23 mouse cellular contexts compared by ENCODE assay signal in genomic region chr19:55342423-55342822, GRCm38 (mm10). TPM values are rescaled to one million over a fixed set of nuclear protein-coding genes. Genes with fewer than 3 reads are reported as not detected.
A peak's percentile ranks its signal among the peaks of the same experiment; 100 is the strongest.
DNase-seq lines count a peak whose midpoint lies in the region; ATAC-seq and TF ChIP-seq lines count a peak whose summit lies in the region.
"Had no signal": no experiment of that assay in that cellular context is flagged by ENCODE, and none has a peak within 500 bp of the region (broad histone marks: within the 10 kb centered on the region; RNA-seq: fewer than 3 reads in every experiment).

No protein-coding gene starts in this region.

- 90% methylated on average over 7 of the region's 7 CpGs for WGBS in limb, embryonic 14.5 days
- WGBS in limb, embryonic 10.5 days: 93% methylated on average over 7 of the region's 7 CpGs
- 94% methylated on average over 7 of the region's 7 CpGs for WGBS in midbrain, embryonic 11.5 days
- WGBS in midbrain, postnatal 0 days: 91% methylated on average over 7 of the region's 7 CpGs
- 71% methylated on average over 7 of the region's 7 CpGs for WGBS in stomach, postnatal 0 days

- H3K4me2 ChIP-seq in limb, embryonic 14.5 days (replicated peaks; ENCODE audit: low read depth, low read length, severe bottlenecking): no peak overlapping the region
- H3K4me2 ChIP-seq in midbrain, embryonic 11.5 days: no peak overlapping the region
- H3K4me2 ChIP-seq in midbrain, postnatal 0 days (ENCODE audit: low read depth, low read length, poor library complexity, severe bottlenecking): no peak overlapping the region
- no peak overlapping the region for H3K4me2 ChIP-seq in stomach, postnatal 0 days (replicated peaks; ENCODE audit: low read depth)
- H3K4me2 ChIP-seq: embryonic facial prominence, embryonic 12.5 days; embryonic facial prominence, embryonic 15.5 days; heart, embryonic 11.5 days; hindbrain, embryonic 13.5 days had no signal

- DNase-seq in limb, embryonic 14.5 days (ENCODE audit: low spot score): no peak
- no peak for DNase-seq in limb, embryonic 10.5 days (ENCODE audit: low spot score)
- DNase-seq in midbrain, embryonic 11.5 days (ENCODE audit: low spot score, missing footprints): peak; percentile 51
- DNase-seq in midbrain, postnatal 0 days (ENCODE audit: low spot score): no peak
- peak; percentile 60 for DNase-seq in stomach, postnatal 0 days (ENCODE audit: low spot score)
- no peak for DNase-seq in heart, postnatal 14 days
- DNase-seq: adrenal gland, adult 2 months; adrenal gland, postnatal 14 days; cerebellum, adult 11 months; cerebellum, adult 2 months; cerebellum, adult 9-11 months; forebrain, postnatal 0 days; gastrocnemius, postnatal 14 days; heart, adult 11 months; heart, postnatal 36 days had no signal

- intact Hi-C loops in heart, postnatal 14 days (cut with DNase I): no loop called here

- no peak for TF ChIP-seq CTCF in midbrain, postnatal 0 days (IDR thresholded peaks at IDR 0.05)
- TF ChIP-seq CTCF in stomach, postnatal 0 days (IDR thresholded peaks at IDR 0.05; ENCODE audit: low read depth): no peak

- no peak for TF ChIP-seq POLR2A in limb, embryonic 14.5 days (IDR thresholded peaks at IDR 0.05; ENCODE audit: borderline replicate concordance, extremely low read depth, insufficient read depth, insufficient read length)

- H3K4me1 ChIP-seq in limb, embryonic 14.5 days (ENCODE audit: control insufficient read depth, insufficient read depth, low read length): peaks cover 15% of the 10 kb centered on the region
- no peaks in the 10 kb centered on the region for H3K4me1 ChIP-seq in limb, embryonic 10.5 days
- H3K4me1 ChIP-seq in midbrain, embryonic 11.5 days (ENCODE audit: control insufficient read depth, insufficient read depth, low read length): peaks cover 2% of the 10 kb centered on the region; the same call in 1 of the 2 replicates
- 0 out of 2 replicates have a peak, but pooled peaks cover 3% of the 10 kb centered on the region for H3K4me1 ChIP-seq in midbrain, postnatal 0 days (ENCODE audit: insufficient read depth, low read length)
- no peaks in the 10 kb centered on the region for H3K4me1 ChIP-seq in stomach, postnatal 0 days (replicated peaks; ENCODE audit: control insufficient read depth, insufficient read depth)
- H3K4me1 ChIP-seq: hindbrain, embryonic 10.5 days; hindbrain, embryonic 13.5 days had no signal

- no peaks in the 10 kb centered on the region for H3K9me3 ChIP-seq in limb, embryonic 14.5 days (ENCODE audit: control insufficient read depth, low read length)
- no peaks in the 10 kb centered on the region for H3K9me3 ChIP-seq in limb, embryonic 10.5 days (replicated peaks)
- no peaks in the 10 kb centered on the region for H3K9me3 ChIP-seq in midbrain, embryonic 11.5 days (ENCODE audit: control insufficient read depth, low read length)
- H3K9me3 ChIP-seq in midbrain, postnatal 0 days (ENCODE audit: low read length): no peaks in the 10 kb centered on the region
- H3K9me3 ChIP-seq in stomach, postnatal 0 days (ENCODE audit: control insufficient read depth, low read length): no peaks in the 10 kb centered on the region
- H3K9me3 ChIP-seq: embryonic facial prominence, embryonic 12.5 days; embryonic facial prominence, embryonic 15.5 days; hindbrain, embryonic 10.5 days; hindbrain, embryonic 13.5 days had no signal

- H3K27me3 ChIP-seq in limb, embryonic 14.5 days (ENCODE audit: control insufficient read depth, insufficient read depth, low read length): no peaks in the 10 kb centered on the region
- no peaks in the 10 kb centered on the region for H3K27me3 ChIP-seq in limb, embryonic 10.5 days (ENCODE audit: low read depth, poor library complexity, severe bottlenecking)
- H3K27me3 ChIP-seq in midbrain, embryonic 11.5 days (ENCODE audit: control insufficient read depth, insufficient read depth, low read length): no peaks in the 10 kb centered on the region
- H3K27me3 ChIP-seq in midbrain, postnatal 0 days (ENCODE audit: insufficient read depth, low read length): no peaks in the 10 kb centered on the region
- no peaks in the 10 kb centered on the region for H3K27me3 ChIP-seq in stomach, postnatal 0 days (ENCODE audit: control insufficient read depth, insufficient read depth, low read length)
- H3K27me3 ChIP-seq: embryonic facial prominence, embryonic 12.5 days; embryonic facial prominence, embryonic 15.5 days; hindbrain, embryonic 13.5 days had no signal

- no peak overlapping the region for H3K27ac ChIP-seq in limb, embryonic 14.5 days (replicated peaks; ENCODE audit: low read depth, low read length)
- H3K27ac ChIP-seq in limb, embryonic 10.5 days: no peak overlapping the region
- no peak overlapping the region for H3K27ac ChIP-seq in midbrain, embryonic 11.5 days (ENCODE audit: low read depth, low read length)
- H3K27ac ChIP-seq in midbrain, postnatal 0 days (ENCODE audit: low read depth, low read length): no peak overlapping the region
- H3K27ac ChIP-seq in stomach, postnatal 0 days (replicated peaks): no peak overlapping the region
- H3K27ac ChIP-seq: embryonic facial prominence, embryonic 12.5 days; embryonic facial prominence, embryonic 15.5 days; gastrocnemius, adult 2 months; hindbrain, embryonic 10.5 days; hindbrain, embryonic 13.5 days had no signal

- H3K4me3 ChIP-seq in limb, embryonic 14.5 days (replicated peaks; ENCODE audit: low read length): no peak overlapping the region
- H3K4me3 ChIP-seq in limb, embryonic 10.5 days: no peak overlapping the region
- no peak overlapping the region for H3K4me3 ChIP-seq in midbrain, embryonic 11.5 days (ENCODE audit: low read depth, low read length)
- no peak overlapping the region for H3K4me3 ChIP-seq in midbrain, postnatal 0 days (ENCODE audit: low read depth, low read length)
- no peak overlapping the region for H3K4me3 ChIP-seq in stomach, postnatal 0 days (ENCODE audit: low read depth, low read length)
- H3K4me3 ChIP-seq: embryonic facial prominence, embryonic 12.5 days; embryonic facial prominence, embryonic 15.5 days; gastrocnemius, adult 2 months; hindbrain, embryonic 10.5 days; hindbrain, embryonic 13.5 days had no signal

- no peak for ATAC-seq in limb, embryonic 14.5 days (ENCODE audit: low FRiP score, low read depth)
- ATAC-seq in midbrain, embryonic 11.5 days (ENCODE audit: low FRiP score): no peak
- no peak for ATAC-seq in midbrain, postnatal 0 days (ENCODE audit: low FRiP score)
- ATAC-seq in stomach, postnatal 0 days (ENCODE audit: low FRiP score, low TSS enrichment): peak; percentile 78; the same call in 1 of the 2 replicates
- ATAC-seq: CD4-positive, CD25-positive, alpha-beta regulatory T cell, adult 4 months; forebrain, embryonic 14.5 days; forebrain, postnatal 0 days had no signal

- H3K9ac ChIP-seq in limb, embryonic 14.5 days (ENCODE audit: low read depth, low read length, severe bottlenecking): 0 out of 2 replicates have a peak overlapping the region, but pooled peaks have one; percentile 25
- no peak overlapping the region for H3K9ac ChIP-seq in midbrain, embryonic 11.5 days (ENCODE audit: low read length)
- no peak overlapping the region for H3K9ac ChIP-seq in midbrain, postnatal 0 days (replicated peaks; ENCODE audit: low read length, poor library complexity, severe bottlenecking)
- no peak overlapping the region for H3K9ac ChIP-seq in stomach, postnatal 0 days (ENCODE audit: low read length)
- H3K9ac ChIP-seq: embryonic facial prominence, embryonic 12.5 days; embryonic facial prominence, embryonic 15.5 days; forebrain, postnatal 0 days; hindbrain, embryonic 13.5 days had no signal

- H3K36me3 ChIP-seq in limb, embryonic 14.5 days (ENCODE audit: control insufficient read depth, insufficient read depth, low read length): no peaks in the 10 kb centered on the region
- peaks cover 5% of the 10 kb centered on the region for H3K36me3 ChIP-seq in limb, embryonic 10.5 days
- H3K36me3 ChIP-seq in midbrain, embryonic 11.5 days (ENCODE audit: control insufficient read depth, insufficient read depth, low read length): no peaks in the 10 kb centered on the region
- no peaks in the 10 kb centered on the region for H3K36me3 ChIP-seq in midbrain, postnatal 0 days (ENCODE audit: insufficient read depth, low read length)
- H3K36me3 ChIP-seq in stomach, postnatal 0 days (ENCODE audit: control insufficient read depth, insufficient read depth, low read length): no peaks in the 10 kb centered on the region
- H3K36me3 ChIP-seq: embryonic facial prominence, embryonic 12.5 days; hindbrain, embryonic 13.5 days had no signal

- no peak for TF ChIP-seq EP300 in stomach, postnatal 0 days (optimal IDR thresholded peaks at IDR 0.05)

RNA-seq across cellular contexts. Expression of gene Vti1a, which starts 26.3 kb away (rescaled TPM):
- polyA plus RNA-seq in limb, embryonic 14.5 days (2012; rRNA removed): 12.8 and 14.7 TPM in 2 replicates
- polyA plus RNA-seq in limb, embryonic 14.5 days (2014; fragmentation: Nextera tagmentation; extraction: Ambion mirVana): 22.8 and 23.8 TPM in 2 replicates
- polyA plus RNA-seq in limb, embryonic 10.5 days (2016; fragmentation: Nextera tagmentation; extraction: Ambion mirVana): 26.3 and 29.8 TPM in 2 replicates
- 27.1 and 28.2 TPM in 2 replicates for polyA plus RNA-seq in midbrain, embryonic 11.5 days (2014; fragmentation: Nextera tagmentation; extraction: Ambion mirVana)
- total RNA-seq in midbrain, postnatal 0 days (2014; rRNA removed): 43.2 and 52.1 TPM in 2 replicates
- 33.8 and 34.2 TPM in 2 replicates for polyA plus RNA-seq in midbrain, postnatal 0 days (2015; fragmentation: Nextera tagmentation; extraction: Ambion mirVana)
- 19.4 and 20.1 TPM in 2 replicates for polyA plus RNA-seq in stomach, postnatal 0 days (2015; fragmentation: Nextera tagmentation; extraction: Ambion mirVana)
- total RNA-seq in heart, postnatal 14 days (2021): 10 to 100 TPM; 16.0 to 16.7 TPM

RNA-seq across cellular contexts. Expression of gene Zdhhc6, which starts 26.6 kb away (rescaled TPM):
- polyA plus RNA-seq in limb, embryonic 14.5 days (2012; rRNA removed): 27.8 and 32.6 TPM in 2 replicates
- 78.9 and 85.1 TPM in 2 replicates for polyA plus RNA-seq in limb, embryonic 14.5 days (2014; fragmentation: Nextera tagmentation; extraction: Ambion mirVana)
- 113 and 120 TPM in 2 replicates for polyA plus RNA-seq in limb, embryonic 10.5 days (2016; fragmentation: Nextera tagmentation; extraction: Ambion mirVana)
- polyA plus RNA-seq in midbrain, embryonic 11.5 days (2014; fragmentation: Nextera tagmentation; extraction: Ambion mirVana): 112 and 116 TPM in 2 replicates
- total RNA-seq in midbrain, postnatal 0 days (2014; rRNA removed): 41.4 and 42.6 TPM in 2 replicates
- 48.1 and 49.7 TPM in 2 replicates for polyA plus RNA-seq in midbrain, postnatal 0 days (2015; fragmentation: Nextera tagmentation; extraction: Ambion mirVana)
- 49.8 and 50.8 TPM in 2 replicates for polyA plus RNA-seq in stomach, postnatal 0 days (2015; fragmentation: Nextera tagmentation; extraction: Ambion mirVana)
- total RNA-seq in heart, postnatal 14 days (2021): 10 to 100 TPM; 18.8 to 20.4 TPM

Comparison
In these comparisons a context has a peak if more than half of its experiments do, and no peak if none do; other contexts are left out.
1. DNase-seq: peak in midbrain, embryonic 11.5 days (single experiment) and stomach, postnatal 0 days (single experiment); none in limb, embryonic 14.5 days (single experiment), limb, embryonic 10.5 days (single experiment), midbrain, postnatal 0 days (single experiment) and heart, postnatal 14 days (0 of 2).